Mouse (Mus musculus) layer of hippocampus, adult 8-10 months (tissue): Measurements from ENCODE around the gene Acacb. TPM values are rescaled to one million over a fixed set of nuclear protein-coding genes. Genes with fewer than 3 reads are reported as not detected.

Experiments used
- DNase-seq, 2 experiments: peaks; one replicate each; pipeline ENCODE4 v3.0.0; 2022; ENCODE audit warnings: low spot score in 2 of 2
- total RNA-seq, 4 experiments: library from RNA; stranded (reverse); gene quantifications; 2 replicates each; pipeline ENCODE4 v1.2.4; 2022

Acacb gene
- total RNA-seq, 4 experiments from 2014 or later, result 6.1 to 7.4 (median 6.6) TPM

GRCm38 (mm10) chr5:114174639-114175038, 28.3 kb downstream of the Acacb start:
- no peak for DNase-seq

- DNase-seq, result peak; percentile 72 to 82
Measured at GRCm38 (mm10) chr5:114175596-114176171, 29.3 kb downstream of the Acacb start.

GRCm38 (mm10) chr5:114176548-114177400, 30.4 kb downstream of the Acacb start:
- DNase-seq, result no peak

- DNase-seq, result no peak
Measured at GRCm38 (mm10) chr5:114177966-114178719, 31.8 kb downstream of the Acacb start.

GRCm38 (mm10) chr5:114179541-114179940, 33.2 kb downstream of the Acacb start:
- DNase-seq, result no peak

- DNase-seq, result no peak
Measured at GRCm38 (mm10) chr5:114183493-114183892, 37.2 kb downstream of the Acacb start.

GRCm38 (mm10) chr5:114187108-114187507, 40.8 kb downstream of the Acacb start:
- no peak for DNase-seq

- DNase-seq, result no peak
Measured at GRCm38 (mm10) chr5:114188900-114189464, 42.6 kb downstream of the Acacb start.

- DNase-seq, result no peak
Measured at GRCm38 (mm10) chr5:114194161-114194560, 47.8 kb downstream of the Acacb start.

- peak in 1 of 2 experiments; percentile 10 for DNase-seq
Measured at GRCm38 (mm10) chr5:114199116-114199777, 52.9 kb downstream of the Acacb start.

- no peak for DNase-seq
Measured at GRCm38 (mm10) chr5:114206158-114206557, 59.8 kb downstream of the Acacb start.

- no peak for DNase-seq
Measured at GRCm38 (mm10) chr5:114213183-114213582, 66.8 kb downstream of the Acacb start.

- DNase-seq, result no peak
Measured at GRCm38 (mm10) chr5:114218771-114219170, 72.4 kb downstream of the Acacb start.

GRCm38 (mm10) chr5:114226051-114226450, 79.7 kb downstream of the Acacb start:
- no peak for DNase-seq

- DNase-seq, result no peak
Measured at GRCm38 (mm10) chr5:114228901-114229300, 82.6 kb downstream of the Acacb start.

GRCm38 (mm10) chr5:114238924-114239323, 92.6 kb downstream of the Acacb start:
- no peak for DNase-seq

- DNase-seq, result no peak
Measured at GRCm38 (mm10) chr5:114239737-114240136, 93.4 kb downstream of the Acacb start.

- DNase-seq, result no peak
Measured at GRCm38 (mm10) chr5:114246465-114246864, 100.1 kb downstream of the Acacb start.

- peak; percentile 17 to 66 for DNase-seq
Measured at GRCm38 (mm10) chr5:114248174-114248589, 101.8 kb downstream of the Acacb start.

GRCm38 (mm10) chr5:114259495-114259894, 113.2 kb downstream of the Acacb start:
- DNase-seq, result no peak

GRCm38 (mm10) chr5:114261494-114261893, 115.2 kb downstream of the Acacb start:
- DNase-seq, result no peak
